Mouse (Mus musculus) liver, postnatal 0 days (tissue): ENCODE data around the gene Ihh.
A peak's percentile ranks its signal among the peaks of the same experiment; 100 is the strongest.

Source experiments
- CTCF ChIP-seq: sonication (generic); IDR thresholded peaks from 2 replicates; pipeline ENCODE4 v1.5.1; 2016; ENCODE audit warnings: antibody characterized with exemption, low read depth
- EP300 ChIP-seq: IDR thresholded peaks from 2 replicates; pipeline ENCODE4 v1.6.1; 2016; ENCODE audit warnings: antibody characterized with exemption, low read depth, mild to moderate bottlenecking

DNA sequence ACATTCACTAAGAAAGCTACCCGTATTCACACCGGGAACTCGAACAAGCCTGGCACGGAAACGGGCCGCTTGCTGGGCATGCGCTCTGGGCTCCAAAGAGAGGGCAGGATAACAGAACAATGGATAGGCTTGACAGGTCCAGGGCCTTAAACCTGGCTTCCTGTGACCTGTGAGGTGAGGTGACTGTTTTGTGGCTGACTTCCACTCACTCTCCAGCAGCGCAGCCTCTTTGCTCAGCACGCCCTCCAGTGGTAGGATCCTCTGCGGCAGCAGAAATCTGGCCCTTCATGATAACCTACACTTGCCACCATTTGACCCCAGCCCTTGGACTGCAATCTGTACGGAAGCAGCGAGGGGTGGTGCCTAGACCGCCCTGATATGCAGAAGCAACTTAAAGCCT is 35.8 kb downstream of the Ihh start:
- peak; percentile 63 for TF ChIP-seq CTCF
- no peak for TF ChIP-seq EP300
